Mouse (Mus musculus) stomach, embryonic 15.5 days (tissue): ENCODE measurements around the gene Ift27. TPM values are rescaled to one million over a fixed set of nuclear protein-coding genes. Genes with fewer than 3 reads are reported as not detected.

Experiments
- ATAC-seq: fragments of 200-750 bp; cut with Nextera tagmentation; 2 replicates; pipeline ENCODE4 v1.8.0; 2017; ENCODE audit warnings: low read depth, moderate number of reproducible peaks, moderate TSS enrichment; ENCODE audit not compliant: insufficient read depth, low FRiP score
- H3K27ac ChIP-seq: fragments of 300-500 bp; sonication (generic); 2 replicates; pipeline ENCODE4 v1.5.1; 2015; ENCODE audit warnings: mild to moderate bottlenecking, inconsistent platforms
- H3K27me3 ChIP-seq: fragments of 300-500 bp; sonication (generic); replicated peaks from 2 replicates; pipeline ENCODE4 v1.6.1; 2015; ENCODE audit warnings: inconsistent platforms
- H3K36me3 ChIP-seq: fragments of 300-500 bp; sonication (generic); 2 replicates; pipeline ENCODE4 v1.6.1; 2015; ENCODE audit warnings: inconsistent platforms
- H3K4me1 ChIP-seq: fragments of 300-500 bp; sonication (generic); 2 replicates; pipeline ENCODE4 v1.6.1; 2015; ENCODE audit warnings: inconsistent platforms
- H3K4me2 ChIP-seq: fragments of 300-500 bp; sonication (generic); 2 replicates; pipeline ENCODE4 v1.6.1; 2015; ENCODE audit warnings: mild to moderate bottlenecking, inconsistent platforms
- H3K4me3 ChIP-seq: fragments of 300-500 bp; sonication (generic); replicated peaks from 2 replicates; pipeline ENCODE4 v1.5.1; 2015; ENCODE audit warnings: inconsistent platforms
- H3K9ac ChIP-seq: fragments of 300-500 bp; sonication (generic); 2 replicates; pipeline ENCODE4 v1.6.1; 2015; ENCODE audit warnings: inconsistent platforms
- H3K9me3 ChIP-seq: fragments of 300-500 bp; sonication (generic); 2 replicates; pipeline ENCODE4 v1.6.1; 2016; ENCODE audit warnings: inconsistent platforms
- WGBS: fragments of 180-500 bp; shearing (Covaris S2); methylation state at CpG from one replicate; pipeline ENCODE4 v1.1.7; 2015; 5-methylcytosine and 5-hydroxymethylcytosine counted together
- polyA plus RNA-seq: library from polyadenylated mRNA; unstranded; fragments of >200 nt; fragmentation: Nextera tagmentation; extraction: Ambion mirVana; gene quantifications from 2 replicates; pipeline ENCODE4 v1.2.1, GENCODE M21; 2015

Gene Ift27
- polyA plus RNA-seq, 1 experiment from 2014 or later, result 64.6 TPM

GRCm38 (mm10) chr15:78134606-78135005 is 39.3 kb downstream of the Ift27 start:
- Histone ChIP-seq H3K4me1 (no peaks in the 10 kb centered on the region), H3K4me2 (no peak overlapping the region), H3K27ac (no peak overlapping the region), H3K4me3 (no peak overlapping the region), H3K27me3 (no peaks in the 10 kb centered on the region), H3K36me3 (no peaks in the 10 kb centered on the region), H3K9ac (no peak overlapping the region), H3K9me3 (no peaks in the 10 kb centered on the region)
- ATAC-seq, result no peak
- WGBS, result 27% methylated on average over 6 of the region's 6 CpGs

- no peak overlapping the region for H3K27ac ChIP-seq
- H3K4me3 ChIP-seq, result no peak overlapping the region
- H3K4me1 ChIP-seq, result no peaks in the 10 kb centered on the region
- 59% methylated on average over 2 of the region's 2 CpGs for WGBS
- H3K36me3 ChIP-seq, result no peaks in the 10 kb centered on the region
- no peaks in the 10 kb centered on the region for H3K9me3 ChIP-seq
- H3K27me3 ChIP-seq, result no peaks in the 10 kb centered on the region
- ATAC-seq, result no peak
- no peak overlapping the region for H3K4me2 ChIP-seq
- H3K9ac ChIP-seq, result no peak overlapping the region
Measured at GRCm38 (mm10) chr15:78133389-78133788, 40.5 kb downstream of the Ift27 start.

GRCm38 (mm10) chr15:78119704-78120103 is 54.2 kb downstream of the Ift27 start, which contains the start of gene Cacng2:
Gene Cacng2 (minus strand): TSS chr15:78120028.
- Histone ChIP-seq H3K9ac (no peak within 1 kb of the TSS), H3K4me2 (peak within 1 kb of the TSS; percentile 56), H3K9me3 (no peaks in the 10 kb centered on the region), H3K4me1 (peaks cover 5% of the 10 kb centered on the region; the same call in 1 of the 2 replicates), H3K27ac (no peak within 1 kb of the TSS), H3K36me3 (no peaks in the 10 kb centered on the region), H3K4me3 (peak within 1 kb of the TSS; percentile 26), H3K27me3 (peaks cover 16% of the 10 kb centered on the region)
- peak; percentile 98 for ATAC-seq
- WGBS, result under 1% methylated on average over 42 of the region's 42 CpGs

GRCm38 (mm10) chr15:78119248-78119647 is 54.7 kb downstream of the Ift27 start:
- Histone ChIP-seq H3K4me1 (peaks cover 5% of the 10 kb centered on the region; the same call in 1 of the 2 replicates), H3K4me3 (peak overlapping the region; percentile 26), H3K36me3 (no peaks in the 10 kb centered on the region), H3K4me2 (peak overlapping the region; percentile 56), H3K27ac (no peak overlapping the region), H3K27me3 (peaks cover 16% of the 10 kb centered on the region), H3K9ac (no peak overlapping the region), H3K9me3 (no peaks in the 10 kb centered on the region)
- WGBS, result 6% methylated on average over 37 of the region's 39 CpGs
- no peak for ATAC-seq

GRCm38 (mm10) chr15:78118275-78118995 is 55.5 kb downstream of the Ift27 start:
- ATAC-seq, result no peak
- Histone ChIP-seq H3K4me2 (no peak overlapping the region), H3K36me3 (no peaks in the 10 kb centered on the region), H3K9ac (no peak overlapping the region), H3K27ac (no peak overlapping the region), H3K9me3 (no peaks in the 10 kb centered on the region), H3K4me1 (peaks cover 5% of the 10 kb centered on the region; the same call in 1 of the 2 replicates), H3K4me3 (no peak overlapping the region), H3K27me3 (peaks cover 19% of the 10 kb centered on the region)
- WGBS, result 68% methylated on average over 17 of the region's 18 CpGs

GRCm38 (mm10) chr15:78117731-78118130 is 56.2 kb downstream of the Ift27 start:
- peaks cover 19% of the 10 kb centered on the region for H3K27me3 ChIP-seq
- H3K9me3 ChIP-seq, result no peaks in the 10 kb centered on the region
- 87% methylated on average over 16 of the region's 16 CpGs for WGBS
- no peak for ATAC-seq
- H3K4me1 ChIP-seq, result peaks cover 5% of the 10 kb centered on the region; the same call in 1 of the 2 replicates
- H3K9ac ChIP-seq, result no peak overlapping the region
- H3K27ac ChIP-seq, result no peak overlapping the region
- H3K4me2 ChIP-seq, result no peak overlapping the region
- no peak overlapping the region for H3K4me3 ChIP-seq
- no peaks in the 10 kb centered on the region for H3K36me3 ChIP-seq

- H3K9ac ChIP-seq, result no peak overlapping the region
- H3K4me3 ChIP-seq, result no peak overlapping the region
- peaks cover 19% of the 10 kb centered on the region for H3K27me3 ChIP-seq
- WGBS, result 83% methylated on average over 10 of the region's 10 CpGs
- ATAC-seq, result no peak
- H3K9me3 ChIP-seq, result no peaks in the 10 kb centered on the region
- no peak overlapping the region for H3K4me2 ChIP-seq
- H3K27ac ChIP-seq, result no peak overlapping the region
- H3K4me1 ChIP-seq, result peaks cover 5% of the 10 kb centered on the region; the same call in 1 of the 2 replicates
- no peaks in the 10 kb centered on the region for H3K36me3 ChIP-seq
Measured at GRCm38 (mm10) chr15:78116936-78117335, 57.0 kb downstream of the Ift27 start.

GRCm38 (mm10) chr15:78116244-78116643 is 57.7 kb downstream of the Ift27 start:
- Histone ChIP-seq H3K27ac (no peak overlapping the region), H3K9ac (no peak overlapping the region), H3K4me3 (no peak overlapping the region), H3K4me1 (peaks cover 5% of the 10 kb centered on the region; the same call in 1 of the 2 replicates), H3K36me3 (no peaks in the 10 kb centered on the region), H3K27me3 (peaks cover 19% of the 10 kb centered on the region), H3K9me3 (no peaks in the 10 kb centered on the region), H3K4me2 (no peak overlapping the region)
- no peak for ATAC-seq
- WGBS, result 65% methylated on average over 10 of the region's 10 CpGs

Other genes with a start within 250 kb of the Ift27 start
- 259 and 260 TPM in 2 replicates for gene Txn2, start 245.1 kb downstream of the Ift27 start, polyA plus RNA-seq
- 3.1 and 3.7 TPM in 2 replicates for gene Foxred2, start 217.4 kb downstream of the Ift27 start, polyA plus RNA-seq
- gene Eif3d, start 203.3 kb downstream of the Ift27 start, polyA plus RNA-seq, result 193 and 199 TPM in 2 replicates
- gene Cacng2, start 54.1 kb downstream of the Ift27 start, polyA plus RNA-seq, result 0.12 and 0.13 TPM in 2 replicates
- 0.37 TPM in 1 of 2 replicates, not detected in the other for gene Pvalb, start 32.3 kb upstream of the Ift27 start, polyA plus RNA-seq
- gene Ncf4, start 70.7 kb upstream of the Ift27 start, polyA plus RNA-seq, result 9.0 and 9.2 TPM in 2 replicates
- 0.54 and 0.70 TPM in 2 replicates for gene Csf2rb2, start 131.6 kb upstream of the Ift27 start, polyA plus RNA-seq
- gene Csf2rb, start 151.6 kb upstream of the Ift27 start, polyA plus RNA-seq, result 2.7 and 3.7 TPM in 2 replicates
- gene Tex33, start 221.8 kb upstream of the Ift27 start, polyA plus RNA-seq, result not detected in 2 replicates
- gene Tst, start 231.8 kb upstream of the Ift27 start, polyA plus RNA-seq, result 67.4 and 89.8 TPM in 2 replicates
- 3.3 and 4.2 TPM in 2 replicates for gene Mpst, start 232.3 kb upstream of the Ift27 start, polyA plus RNA-seq